Mouse (Mus musculus): ENCODE data around the gene Tor2a. TPM values are rescaled to one million over a fixed set of nuclear protein-coding genes. Genes with fewer than 3 reads are reported as not detected.

Gene Tor2a
- polyA plus RNA-seq (2012; rRNA removed; ENCODE audit: low replicate concordance) = 94.7 and 125 TPM in 2 replicates

GRCm38 (mm10) chr2:32757056-32757845 lies at the start of gene Tor2a:
TSS of gene Tor2a (plus strand) at chr2:32757234.

GRCm38 (mm10) chr2:32712934-32713817 lies 43.9 kb upstream of the Tor2a start, which contains the start of gene Cdk9:
TSS of gene Cdk9 (minus strand) at chr2:32713076.

GRCm38 (mm10) chr2:32720681-32721229 lies 36.3 kb upstream of the Tor2a start, which contains the start of gene Sh2d3c:
TSS of gene Sh2d3c (plus strand) at chr2:32721055.

GRCm38 (mm10) chr2:32740916-32741272 lies 16.1 kb upstream of the Tor2a start, which contains the start of gene 6330409D20Rik:
TSS of gene 6330409D20Rik (minus strand) at chr2:32741016.

DNA sequence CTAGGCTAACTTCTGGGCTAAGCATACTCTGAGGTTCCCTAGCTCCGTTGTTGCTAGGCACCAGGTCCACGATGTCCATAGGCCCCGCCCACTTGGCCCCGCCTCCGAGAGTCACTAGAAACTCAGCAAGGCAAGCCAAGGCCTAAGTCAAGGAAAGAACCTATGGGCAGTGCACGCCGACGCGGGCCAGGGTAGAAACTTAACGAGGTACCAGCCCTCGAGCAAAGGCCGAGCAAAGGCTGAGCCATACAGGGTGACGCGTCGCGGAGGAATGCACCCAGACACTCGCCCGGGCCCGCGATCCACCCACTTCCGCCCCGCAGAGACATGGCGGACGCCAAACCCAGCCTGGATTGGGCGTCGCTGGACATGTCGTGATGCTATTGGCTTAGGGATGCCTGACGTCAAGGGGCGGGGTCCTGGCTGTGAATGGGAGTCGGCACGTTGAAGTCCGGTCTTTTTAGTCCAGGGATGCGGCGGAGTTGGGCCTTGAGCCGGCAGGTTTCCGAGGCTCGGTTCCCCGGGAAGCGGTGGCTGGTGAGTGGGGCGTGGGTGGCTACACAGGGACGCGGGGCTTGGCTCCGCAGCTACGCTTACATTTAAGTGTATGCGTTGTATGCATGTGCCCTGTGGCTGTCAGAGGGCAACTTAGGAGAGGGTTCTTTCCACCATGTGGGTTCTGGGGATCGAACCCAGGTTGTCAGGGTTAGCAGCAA lies 18.5 kb downstream of the Tor2a start, which contains the start of the genes Ttc16 and Ptrh1:
Gene Ttc16 (minus strand): TSS at position 275 of the 716 bp plus-strand sequence.
Gene Ptrh1 (plus strand): TSS at position 428 of the 716 bp plus-strand sequence.

GRCm38 (mm10) chr2:32784048-32784681 lies 27.1 kb downstream of the Tor2a start, which contains the start of gene Cfap157:
TSS of gene Cfap157 (minus strand) at chr2:32784428.

Other genes with a start within 250 kb of the Tor2a start
- 56.6 and 105 TPM in 2 replicates for gene Fam102a, start 221.9 kb upstream of the Tor2a start, polyA plus RNA-seq (2012; rRNA removed; ENCODE audit: low replicate concordance)
- 119 and 153 TPM in 2 replicates for gene Dpm2, start 186.4 kb upstream of the Tor2a start, polyA plus RNA-seq (2012; rRNA removed; ENCODE audit: low replicate concordance)
- 0.55 and 0.81 TPM in 2 replicates for gene Pip5kl1, start 182.4 kb upstream of the Tor2a start, polyA plus RNA-seq (2012; rRNA removed; ENCODE audit: low replicate concordance)
- gene 9430097D07Rik, start 181.6 kb upstream of the Tor2a start, polyA plus RNA-seq (2012; rRNA removed; ENCODE audit: low replicate concordance) = not detected in 2 replicates
- 6.6 and 10.5 TPM in 2 replicates for gene St6galnac4, start 170.1 kb upstream of the Tor2a start, polyA plus RNA-seq (2012; rRNA removed; ENCODE audit: low replicate concordance)
- gene St6galnac6, start 157.5 kb upstream of the Tor2a start, polyA plus RNA-seq (2012; rRNA removed; ENCODE audit: low replicate concordance) = 17.7 and 37.0 TPM in 2 replicates
- gene Ak1, start 135.5 kb upstream of the Tor2a start, polyA plus RNA-seq (2012; rRNA removed; ENCODE audit: low replicate concordance) = 5.3 and 7.2 TPM in 2 replicates
- gene Eng, start 110.6 kb upstream of the Tor2a start, polyA plus RNA-seq (2012; rRNA removed; ENCODE audit: low replicate concordance) = 54.8 and 56.1 TPM in 2 replicates
- 24.3 and 41.7 TPM in 2 replicates for gene Fpgs, start 53.1 kb upstream of the Tor2a start, polyA plus RNA-seq (2012; rRNA removed; ENCODE audit: low replicate concordance)
- 60.9 and 65.3 TPM in 2 replicates for gene Cdk9, start 44.2 kb upstream of the Tor2a start, polyA plus RNA-seq (2012; rRNA removed; ENCODE audit: low replicate concordance)
- gene Sh2d3c, start 36.2 kb upstream of the Tor2a start, polyA plus RNA-seq (2012; rRNA removed; ENCODE audit: low replicate concordance) = 14.2 and 14.7 TPM in 2 replicates
- gene 6330409D20Rik, start 16.2 kb upstream of the Tor2a start, polyA plus RNA-seq (2012; rRNA removed; ENCODE audit: low replicate concordance) = 0.21 TPM in 1 of 2 replicates, not detected in the other
- 0.71 and 1.7 TPM in 2 replicates for gene Ttc16, start 18.4 kb downstream of the Tor2a start, polyA plus RNA-seq (2012; rRNA removed; ENCODE audit: low replicate concordance)
- gene Ptrh1, start 18.6 kb downstream of the Tor2a start, polyA plus RNA-seq (2012; rRNA removed; ENCODE audit: low replicate concordance) = 11.1 and 31.8 TPM in 2 replicates
- gene Cfap157, start 27.2 kb downstream of the Tor2a start, polyA plus RNA-seq (2012; rRNA removed; ENCODE audit: low replicate concordance) = 0.09 TPM in 1 of 2 replicates, not detected in the other
- 5.1 and 5.2 TPM in 2 replicates for gene Stxbp1, start 90.0 kb downstream of the Tor2a start, polyA plus RNA-seq (2012; rRNA removed; ENCODE audit: low replicate concordance)
- gene Fam129b, start 118.9 kb downstream of the Tor2a start, polyA plus RNA-seq (2012; rRNA removed; ENCODE audit: low replicate concordance) = 20.8 and 31.5 TPM in 2 replicates
- 202 and 216 TPM in 2 replicates for gene Rpl12, start 204.3 kb downstream of the Tor2a start, polyA plus RNA-seq (2012; rRNA removed; ENCODE audit: low replicate concordance)
- gene Lrsam1, start 204.4 kb downstream of the Tor2a start, polyA plus RNA-seq (2012; rRNA removed; ENCODE audit: low replicate concordance) = 9.7 TPM in 2 replicates
- gene Slc2a8, start 224.8 kb downstream of the Tor2a start, polyA plus RNA-seq (2012; rRNA removed; ENCODE audit: low replicate concordance) = 97.8 and 140 TPM in 2 replicates